Mouse (Mus musculus): ENCODE results near the gene Prl3d3.
"Not testable (repeated sequence)": the region's sequence is repeated elsewhere in the genome, so short reads cannot be mapped to it uniquely, and the experiment has no call there.

Gene Prl3d3

DNA sequence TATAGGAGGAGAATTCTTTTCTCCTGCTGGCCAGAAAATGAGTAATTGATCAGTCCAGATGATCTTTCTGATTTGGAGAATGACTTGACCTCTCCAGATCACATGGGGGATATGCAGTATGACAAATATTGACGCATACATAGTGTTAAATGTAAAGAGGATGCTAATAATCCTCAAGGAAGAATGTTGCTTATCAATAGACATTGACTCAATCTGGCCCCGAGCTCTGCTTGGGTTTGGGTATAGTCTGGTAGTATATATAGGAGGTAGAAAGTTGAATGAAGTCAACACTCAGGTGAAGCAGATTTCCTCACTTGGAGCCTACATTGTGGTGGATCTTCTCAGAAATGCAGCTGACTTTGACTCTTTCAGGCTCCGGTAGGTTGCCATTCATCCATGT lies at the start of gene Prl3d3:
TSS of gene Prl3d3 (plus strand) at position 301 of the 400 bp plus-strand sequence.
- not testable (repeated sequence) for DNase-seq (ENCODE audit: low read depth, low spot score)

DNA sequence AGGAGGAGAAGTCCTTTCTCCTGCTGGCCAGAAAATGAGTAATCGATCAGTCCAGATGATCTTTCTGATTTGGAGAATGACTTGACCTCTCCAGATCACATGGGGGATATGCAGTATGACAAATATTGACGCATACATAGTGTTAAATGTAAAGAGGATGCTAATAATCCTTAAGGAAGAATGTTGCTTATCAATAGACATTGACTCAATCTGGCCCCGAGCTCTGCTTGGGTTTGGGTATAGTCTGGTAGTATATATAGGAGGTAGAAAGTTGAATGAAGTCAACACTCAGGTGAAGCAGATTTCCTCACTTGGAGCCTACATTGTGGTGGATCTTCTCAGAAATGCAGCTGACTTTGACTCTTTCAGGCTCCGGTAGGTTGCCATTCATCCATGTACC lies 35.2 kb upstream of the Prl3d3 start, which contains the start of gene Prl3d2:
TSS of gene Prl3d2 (plus strand) at position 301 of the 400 bp plus-strand sequence.
- not testable (repeated sequence) for DNase-seq (ENCODE audit: low read depth, low spot score)

DNA sequence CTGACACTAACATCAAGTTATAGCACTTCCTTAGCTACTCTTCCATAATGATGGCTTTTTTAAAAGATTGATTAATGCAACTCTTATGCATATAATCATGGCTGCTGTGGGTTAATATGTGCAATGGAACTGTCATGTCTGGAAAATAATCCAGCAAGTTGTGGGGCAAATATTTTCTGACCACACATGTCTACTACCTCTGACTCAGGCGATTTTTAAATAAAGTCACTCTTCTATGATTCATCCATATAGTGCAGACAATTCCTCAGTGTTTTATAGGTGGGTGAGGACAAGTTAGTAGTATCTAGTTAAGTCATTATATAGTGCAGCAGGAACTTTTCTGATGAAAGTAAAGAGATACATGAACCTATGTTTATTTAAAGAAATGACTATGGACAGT lies 8.3 kb upstream of the Prl3d3 start:
- no peak for DNase-seq (ENCODE audit: low read depth, low spot score)

DNA sequence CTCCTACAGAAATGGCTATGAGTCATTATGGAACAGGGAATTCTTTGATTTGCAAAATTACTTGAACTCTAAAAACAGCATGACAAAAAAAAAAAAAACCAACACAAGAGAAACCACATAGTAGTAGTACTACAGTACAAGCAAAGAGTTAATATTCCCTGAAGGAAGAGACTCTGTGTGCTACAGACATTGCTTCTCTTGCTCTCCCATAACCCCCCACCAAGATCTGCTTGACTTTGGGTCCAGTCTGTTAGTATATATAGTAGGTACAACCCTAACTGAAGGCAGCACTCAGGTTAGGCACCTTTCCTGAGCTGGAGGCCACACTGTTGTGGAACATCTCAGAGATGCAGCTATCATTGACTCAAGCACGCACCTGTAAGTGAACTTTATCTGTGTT lies 39.8 kb downstream of the Prl3d3 start, which contains the start of gene Prl3c1:
TSS of gene Prl3c1 (plus strand) at position 301 of the 400 bp plus-strand sequence.
- no peak for DNase-seq (ENCODE audit: low read depth, low spot score)

Measured in ES-CJ7 (cell line).